ENCODE assay signal across 10 mouse cellular contexts in genomic region chr13:76896457-76896790, GRCm38 (mm10).
"Had no signal": no experiment of that assay in that cellular context is flagged by ENCODE, and none has a peak within 500 bp of the region (broad histone marks: within the 10 kb centered on the region; RNA-seq: fewer than 3 reads in every experiment).

No protein-coding gene starts in this region.

- DNase-seq: lung, adult 18-20 months; lung, embryonic 14.5 days; lung, postnatal 10 days; lung, postnatal 36 days; right cerebral cortex, postnatal 25 days; right cerebral cortex, postnatal 4 days; spleen, adult 18-20 months; thymus, adult 2 months; thymus, postnatal 25 days; thymus, postnatal 4 days had no signal
